Mouse (Mus musculus): ENCODE data around the gene Tmtc3.

Tmtc3 gene

DNA sequence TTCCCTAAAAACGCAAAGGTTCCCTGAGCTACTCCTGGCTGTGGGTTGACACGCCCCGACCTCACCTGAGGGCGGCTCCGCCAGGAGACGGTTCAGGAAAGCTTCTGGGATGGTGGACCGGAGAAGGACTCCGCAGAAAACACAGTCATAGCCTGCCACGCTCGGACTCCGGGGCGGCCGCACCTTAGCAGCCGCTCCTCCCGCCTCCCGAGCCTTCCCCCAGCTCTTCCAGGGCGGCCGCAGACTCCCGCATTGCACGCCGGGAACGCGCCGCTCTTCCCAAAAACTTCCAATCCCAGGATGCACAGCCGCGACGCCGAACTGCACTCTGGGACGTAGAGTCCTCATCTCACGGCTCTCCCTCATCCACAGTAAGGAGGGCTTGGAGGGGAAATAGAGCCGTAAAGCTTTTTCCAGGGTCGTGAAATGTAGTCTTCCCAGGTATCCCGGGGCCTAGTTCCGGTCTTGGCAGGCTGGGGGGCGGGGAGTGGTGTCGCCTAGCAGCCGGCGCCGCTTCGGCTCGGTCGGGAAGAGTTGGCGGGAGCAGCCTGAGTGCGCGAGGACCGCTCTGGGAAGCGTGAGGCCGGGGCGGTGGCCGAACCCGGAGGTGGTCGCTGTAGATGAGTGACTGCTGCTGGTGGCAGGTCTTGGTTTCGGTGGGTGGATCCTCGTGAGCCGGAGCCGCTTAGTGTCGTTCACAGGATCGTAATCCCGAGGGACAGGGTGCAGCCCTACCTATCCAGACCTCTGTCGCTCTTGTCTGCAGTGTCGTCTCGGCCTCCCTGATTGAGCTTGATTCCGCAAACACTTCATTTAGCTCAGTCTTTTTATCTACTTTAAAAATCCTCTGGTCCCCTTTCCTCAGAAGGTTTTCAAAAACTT lies at the start of gene Tmtc3, which contains the start of gene Cep290:
TSS of gene Tmtc3 (minus strand) at position 254 of the 882 bp plus-strand sequence.
TSS of gene Cep290 (plus strand) at position 462 of the 882 bp plus-strand sequence.
- in situ Hi-C loops (cut with MboI; ENCODE audit: low pct_unique_long_range_greater_than_20kb in 1 of 2, low sequenced_read_pairs in 2 of 2, unreplicated experiment in 1 of 2) = no loop called here

DNA sequence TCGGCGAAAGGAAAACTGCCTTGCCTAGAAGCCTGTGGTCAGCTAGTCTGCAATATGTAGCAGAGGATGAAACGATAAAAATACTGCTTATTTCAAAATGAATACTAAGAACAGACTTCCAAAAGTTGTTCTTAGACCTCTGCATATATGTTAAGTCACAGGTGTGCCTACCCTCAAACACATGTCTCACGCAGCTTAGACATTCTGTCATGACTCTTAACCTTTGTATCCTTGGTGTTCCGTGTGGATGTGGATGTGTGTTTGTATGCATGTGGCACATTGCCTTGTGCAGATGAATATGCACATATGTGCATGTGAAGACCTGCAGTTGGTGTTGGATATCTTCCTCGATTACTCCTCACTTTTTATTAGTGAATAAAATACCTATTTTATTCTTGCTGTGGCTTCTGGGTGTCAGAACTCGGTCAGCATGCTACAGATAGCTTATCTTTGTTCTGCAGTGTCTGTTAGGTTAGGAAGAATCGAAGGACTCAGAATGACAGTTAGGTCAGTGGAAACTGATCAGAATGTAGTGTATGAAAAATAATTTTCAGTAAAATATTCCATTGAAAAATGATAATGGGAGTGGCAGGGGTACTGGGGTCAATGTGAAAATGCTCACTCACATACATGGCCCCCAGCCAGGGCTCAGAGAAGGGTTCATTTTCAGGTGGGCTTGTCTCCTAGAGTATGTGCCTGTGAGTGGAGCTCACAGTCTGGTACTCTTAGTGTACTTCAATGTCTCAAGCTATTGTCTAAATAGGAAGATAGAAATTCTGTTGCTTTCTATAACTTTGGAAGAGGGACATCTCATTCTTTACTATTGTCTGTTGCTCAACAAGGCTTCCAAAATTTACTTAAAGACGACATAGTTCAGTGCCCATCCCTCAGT lies 37.6 kb upstream of the Tmtc3 start:
- in situ Hi-C loops (cut with MboI; ENCODE audit: low pct_unique_long_range_greater_than_20kb in 1 of 2, low sequenced_read_pairs in 2 of 2, unreplicated experiment in 1 of 2) = no loop called here

DNA sequence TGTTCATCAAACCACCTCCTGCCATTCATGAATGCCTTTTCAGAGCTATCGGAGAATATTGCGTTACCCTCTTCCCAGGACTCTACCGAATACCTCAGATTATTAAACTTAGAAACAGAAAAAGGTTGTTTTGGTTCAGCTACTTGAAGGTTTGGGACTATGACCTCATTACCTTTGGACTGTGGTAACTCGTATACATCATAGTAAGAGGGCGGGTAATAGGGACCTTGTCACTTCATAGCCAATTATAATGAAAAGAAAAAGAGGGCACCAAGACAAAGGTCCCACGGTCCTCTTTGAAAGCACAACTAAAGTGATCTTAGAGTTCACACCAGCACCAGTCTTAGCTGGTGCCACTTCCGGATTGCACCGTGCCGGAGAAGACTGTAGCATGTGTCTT lies 35.2 kb upstream of the Tmtc3 start:
- in situ Hi-C loops (cut with MboI; ENCODE audit: low pct_unique_long_range_greater_than_20kb in 1 of 2, low sequenced_read_pairs in 2 of 2, unreplicated experiment in 1 of 2) = no loop called here

DNA sequence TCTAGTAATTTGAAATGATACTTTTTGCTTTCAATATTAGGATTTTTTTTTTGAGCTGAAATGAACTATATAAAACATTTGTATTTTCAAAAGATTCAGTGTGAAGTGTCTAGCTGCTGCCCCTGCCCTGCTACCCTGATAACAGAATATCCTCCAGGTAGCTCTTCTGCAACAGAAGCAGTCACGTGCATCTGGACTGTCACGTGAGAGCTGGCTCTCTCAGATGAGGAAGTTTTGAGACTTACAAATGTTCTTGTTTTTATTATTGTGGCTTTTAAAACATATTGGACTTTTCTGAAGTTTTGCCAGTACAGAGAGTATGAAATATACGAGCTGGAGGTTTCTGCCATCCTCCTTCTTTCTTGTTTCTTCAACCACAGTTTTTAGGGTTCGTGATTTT lies 34.5 kb upstream of the Tmtc3 start:
- in situ Hi-C loops (cut with MboI; ENCODE audit: low pct_unique_long_range_greater_than_20kb in 1 of 2, low sequenced_read_pairs in 2 of 2, unreplicated experiment in 1 of 2) = no loop called here

DNA sequence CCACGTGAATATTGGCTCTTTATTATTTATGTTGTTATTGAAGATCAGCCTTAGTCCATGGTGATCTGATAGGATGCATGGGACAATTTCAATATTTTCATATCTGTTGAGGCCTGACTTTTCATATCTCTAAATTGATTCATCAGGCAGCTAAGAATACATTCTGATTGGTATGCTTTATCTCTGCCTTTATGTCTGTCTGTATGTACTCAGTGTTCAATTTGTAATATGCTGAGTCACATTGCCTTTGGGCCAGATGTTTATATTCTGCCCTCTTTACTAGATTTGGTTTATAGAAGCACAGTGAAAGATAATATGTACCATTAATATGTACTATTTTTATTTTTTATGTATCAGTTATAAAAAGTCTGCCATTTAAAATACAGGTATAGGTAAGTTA lies 21.0 kb upstream of the Tmtc3 start:
- in situ Hi-C loops (cut with MboI; ENCODE audit: low pct_unique_long_range_greater_than_20kb in 1 of 2, low sequenced_read_pairs in 2 of 2, unreplicated experiment in 1 of 2) = no loop called here

DNA sequence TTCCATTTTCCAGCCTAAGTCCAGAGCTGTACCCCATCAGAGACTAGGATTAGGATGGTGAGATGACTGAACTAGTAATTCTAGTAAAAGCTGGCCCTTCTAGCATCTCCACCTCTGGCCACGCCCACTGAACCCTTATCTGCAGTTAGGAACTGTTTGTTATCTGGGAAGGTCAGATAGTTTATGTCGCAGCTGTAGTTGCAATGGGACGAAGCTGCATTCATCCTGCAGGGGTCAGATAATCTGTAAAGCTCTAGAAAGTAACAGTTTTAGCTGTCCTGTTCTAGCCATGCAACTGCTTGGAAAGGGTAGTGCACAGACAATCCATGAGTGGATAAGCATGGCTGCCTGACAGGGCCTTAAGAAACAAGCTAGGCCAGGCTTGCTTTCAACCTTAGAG lies 11.2 kb upstream of the Tmtc3 start:
- in situ Hi-C loops (cut with MboI; ENCODE audit: low pct_unique_long_range_greater_than_20kb in 1 of 2, low sequenced_read_pairs in 2 of 2, unreplicated experiment in 1 of 2) = no loop called here

DNA sequence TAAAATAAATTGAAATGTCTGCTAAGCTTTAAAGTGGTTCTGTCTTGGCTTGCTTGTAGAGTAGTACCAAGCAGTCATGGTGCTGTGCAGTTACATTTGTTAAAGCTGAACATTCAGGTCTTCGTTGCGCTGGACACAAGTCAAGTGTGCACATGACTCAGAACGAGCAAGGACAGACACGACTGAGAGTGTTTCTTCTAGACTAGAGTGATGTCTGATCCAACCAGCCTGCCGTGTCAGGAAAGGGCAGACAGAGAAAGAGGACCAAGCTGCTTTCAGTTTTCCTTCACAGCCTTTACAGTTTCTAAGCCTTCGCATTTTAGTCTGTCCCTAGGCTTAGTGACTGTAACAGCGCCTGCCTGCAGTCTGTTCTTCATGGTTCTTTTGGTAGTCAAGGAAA lies 4.8 kb upstream of the Tmtc3 start:
- in situ Hi-C loops (cut with MboI; ENCODE audit: low pct_unique_long_range_greater_than_20kb in 1 of 2, low sequenced_read_pairs in 2 of 2, unreplicated experiment in 1 of 2) = no loop called here

DNA sequence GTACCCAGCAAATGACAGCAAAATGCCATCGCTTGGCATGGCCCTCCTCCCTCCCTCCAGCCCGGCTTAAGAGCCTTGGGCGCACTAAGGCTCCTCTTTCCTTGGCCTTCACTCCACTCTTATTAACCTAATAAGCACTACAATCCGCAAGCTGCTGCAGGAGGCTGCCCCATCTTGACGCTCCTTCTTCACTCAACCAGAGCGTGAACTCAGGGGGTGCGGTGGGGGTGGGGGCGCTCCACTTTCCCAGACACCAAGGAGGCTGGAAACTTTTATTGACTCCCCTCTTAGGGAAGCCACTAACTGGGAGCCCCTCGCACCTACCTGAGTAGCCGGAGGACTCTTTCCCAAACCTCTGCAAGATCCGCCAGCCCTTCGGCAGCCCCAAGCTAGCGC lies 451 bp downstream of the Tmtc3 start:
- in situ Hi-C loops (cut with MboI; ENCODE audit: low pct_unique_long_range_greater_than_20kb in 1 of 2, low sequenced_read_pairs in 2 of 2, unreplicated experiment in 1 of 2) = no loop called here

DNA sequence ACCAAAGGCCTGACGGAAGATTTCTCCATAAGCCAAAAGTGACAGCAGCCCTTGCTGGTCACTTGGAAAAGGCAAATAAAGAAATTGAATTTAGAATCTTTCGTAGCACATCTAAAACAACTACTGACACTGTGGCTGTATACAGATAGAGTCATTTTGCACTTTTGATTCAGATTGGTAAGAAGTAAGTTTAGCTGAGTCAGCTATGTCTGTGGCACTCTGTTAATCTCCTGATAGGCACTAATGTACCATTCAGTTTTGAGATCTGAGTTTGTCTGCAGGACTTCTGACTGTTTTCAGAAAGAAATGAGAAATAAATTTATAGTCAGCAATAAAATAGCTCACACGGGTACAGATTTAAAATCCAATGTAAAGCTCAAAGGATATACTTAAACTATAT lies 7.6 kb downstream of the Tmtc3 start:
- in situ Hi-C loops (cut with MboI; ENCODE audit: low pct_unique_long_range_greater_than_20kb in 1 of 2, low sequenced_read_pairs in 2 of 2, unreplicated experiment in 1 of 2) = no loop called here

DNA sequence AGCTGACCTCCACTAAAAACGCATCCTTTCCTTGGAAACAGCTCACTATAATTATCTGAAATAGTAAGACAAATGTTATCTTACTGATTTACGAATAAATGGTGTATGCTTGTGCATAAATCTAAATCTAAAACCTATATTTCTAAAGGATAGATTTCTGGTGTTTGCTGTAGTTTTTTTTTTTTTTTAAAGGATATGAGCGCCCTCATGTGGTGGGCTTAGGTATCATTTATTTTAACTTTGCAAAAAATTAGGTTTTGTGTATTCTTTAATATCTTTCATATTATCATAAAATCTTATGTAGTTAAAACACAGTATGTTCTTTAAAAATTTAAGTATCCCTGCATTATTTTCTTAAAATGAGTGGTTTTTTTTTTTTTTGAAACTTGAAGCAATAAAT lies 12.1 kb downstream of the Tmtc3 start:
- in situ Hi-C loops (cut with MboI; ENCODE audit: low pct_unique_long_range_greater_than_20kb in 1 of 2, low sequenced_read_pairs in 2 of 2, unreplicated experiment in 1 of 2) = no loop called here

DNA sequence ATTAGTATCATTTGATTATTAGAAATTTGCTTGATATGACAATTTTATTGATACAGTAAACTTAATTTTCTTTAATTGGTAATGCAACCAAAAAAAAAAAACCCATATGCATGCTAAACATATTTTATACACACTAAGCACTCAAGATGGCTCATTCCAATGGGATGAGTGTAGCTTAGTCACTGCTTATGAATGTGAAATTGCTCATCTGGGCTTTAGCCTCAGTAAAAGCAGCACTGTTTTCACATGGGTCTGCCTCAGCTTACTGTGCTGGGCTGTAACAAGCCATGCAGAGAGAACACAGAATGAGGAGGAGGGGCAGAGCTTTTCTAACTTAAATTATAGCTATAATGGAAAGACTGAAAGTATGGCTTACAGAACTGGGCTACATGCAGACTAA lies 26.6 kb downstream of the Tmtc3 start:
- in situ Hi-C loops (cut with MboI; ENCODE audit: low pct_unique_long_range_greater_than_20kb in 1 of 2, low sequenced_read_pairs in 2 of 2, unreplicated experiment in 1 of 2) = no loop called here

DNA sequence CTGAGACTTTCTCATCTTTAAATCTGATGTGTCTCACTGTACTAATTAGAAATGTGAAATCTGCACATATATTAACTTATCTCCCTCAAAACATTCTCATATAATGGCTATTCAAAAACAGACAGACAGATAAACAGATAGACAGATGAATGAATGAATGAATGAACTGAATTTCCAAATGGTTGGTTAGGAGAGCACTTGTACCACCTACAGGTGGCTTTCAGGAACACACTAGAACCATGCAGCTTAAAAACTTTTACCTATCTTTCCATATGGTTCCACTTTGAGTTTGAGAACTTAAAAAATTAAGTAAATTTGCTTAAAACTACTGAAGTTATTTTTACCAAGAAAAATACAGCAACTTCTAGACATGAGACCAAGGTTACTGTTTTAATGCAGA lies 37.8 kb downstream of the Tmtc3 start:
- in situ Hi-C loops (cut with MboI; ENCODE audit: low pct_unique_long_range_greater_than_20kb in 1 of 2, low sequenced_read_pairs in 2 of 2, unreplicated experiment in 1 of 2) = loop anchor here (25.0 kb wide), 1 partner anchor 812 kb away; no protein-coding TSS in a partner anchor

DNA sequence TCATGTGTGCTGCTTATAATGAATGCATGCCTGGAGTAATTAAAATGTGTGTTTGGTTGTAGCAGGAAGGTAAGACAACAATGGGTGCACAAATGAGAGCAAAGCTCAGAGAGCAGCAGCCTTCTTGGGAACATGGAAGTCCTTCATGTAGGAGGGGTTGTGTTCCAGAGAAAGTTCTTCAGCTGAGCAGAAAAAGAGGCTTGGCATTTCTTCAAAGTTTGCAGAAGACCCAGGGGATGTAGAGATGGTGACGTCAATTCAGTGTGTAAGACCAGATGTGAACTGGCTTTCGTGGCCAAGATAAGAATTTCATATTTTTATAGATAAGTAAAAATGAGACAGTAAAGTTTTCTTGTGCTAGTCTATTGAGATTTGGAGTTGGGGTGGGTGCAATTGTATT lies 59.6 kb downstream of the Tmtc3 start:
- in situ Hi-C loops (cut with MboI; ENCODE audit: low pct_unique_long_range_greater_than_20kb in 1 of 2, low sequenced_read_pairs in 2 of 2, unreplicated experiment in 1 of 2) = loop anchor here (25.0 kb wide), 1 partner anchor 790 kb away; no protein-coding TSS in a partner anchor

DNA sequence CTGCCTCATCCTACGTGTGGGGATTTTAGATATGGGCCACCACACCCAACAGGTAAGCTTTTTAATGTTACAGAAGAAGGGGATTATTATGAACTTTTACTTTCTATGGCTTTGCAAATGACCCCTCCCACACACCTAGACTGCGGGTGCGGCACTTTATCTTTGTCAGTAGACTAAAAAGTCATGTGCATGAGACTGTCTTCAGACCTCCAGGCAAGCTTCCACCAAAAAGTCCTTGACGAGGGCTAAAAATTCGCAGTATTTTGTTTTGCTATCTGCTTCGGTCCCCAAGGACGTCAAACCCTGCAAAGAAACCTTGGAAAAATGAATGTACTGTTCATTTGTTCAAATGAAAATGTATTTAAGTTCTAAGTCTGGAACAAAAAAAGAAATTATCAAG lies 71.6 kb downstream of the Tmtc3 start:
- in situ Hi-C loops (cut with MboI; ENCODE audit: low pct_unique_long_range_greater_than_20kb in 1 of 2, low sequenced_read_pairs in 2 of 2, unreplicated experiment in 1 of 2) = loop anchor here (25.0 kb wide), 1 partner anchor 128 kb away; no protein-coding TSS in a partner anchor

DNA sequence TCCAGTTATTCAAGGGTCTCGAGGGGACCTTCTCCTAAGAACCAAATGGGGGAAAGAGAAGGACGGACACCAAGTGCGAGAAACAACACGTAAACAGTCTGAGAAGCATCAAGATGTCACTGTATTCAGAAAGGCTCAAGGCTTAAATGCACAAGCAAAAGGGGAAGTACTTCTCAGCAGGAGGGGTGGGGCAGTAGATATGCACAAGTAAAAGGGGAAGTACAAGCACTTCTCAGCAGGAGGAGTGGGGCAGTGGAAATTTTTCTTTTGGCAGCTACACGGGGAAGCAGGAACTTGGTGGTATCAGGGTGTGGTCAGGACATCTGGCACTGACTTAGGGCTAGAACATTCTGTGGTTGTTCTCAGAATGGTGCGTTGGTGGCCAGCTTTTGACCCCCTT lies 84.8 kb downstream of the Tmtc3 start:
- in situ Hi-C loops (cut with MboI; ENCODE audit: low pct_unique_long_range_greater_than_20kb in 1 of 2, low sequenced_read_pairs in 2 of 2, unreplicated experiment in 1 of 2) = loop anchor here (25.0 kb wide), 1 partner anchor 115 kb away; no protein-coding TSS in a partner anchor
